Mouse (Mus musculus): ENCODE data around the gene Gm20815. TPM values are rescaled to one million over a fixed set of nuclear protein-coding genes. Genes with fewer than 3 reads are reported as not detected.

Gene Gm20815
- polyA plus RNA-seq (2014; fragmentation: Illumina TruSeq; extraction: RNeasy Lipid Tissue Mini Kit (QIAGEN cat#74804); ENCODE audit: low read depth, low replicate concordance) = not detected

GRCm38 (mm10) chrY:8835069-8835468, at the start of gene Gm20815:
TSS of gene Gm20815 (minus strand) at chrY:8835169.

All from kidney, adult 10 weeks (tissue).